Mouse (Mus musculus): ENCODE results near the gene Clec14a. TPM values are rescaled to one million over a fixed set of nuclear protein-coding genes. Genes with fewer than 3 reads are reported as not detected.

The Clec14a gene
- polyA plus RNA-seq, 1 experiment from 2014 or later, result 5.5 TPM

DNA sequence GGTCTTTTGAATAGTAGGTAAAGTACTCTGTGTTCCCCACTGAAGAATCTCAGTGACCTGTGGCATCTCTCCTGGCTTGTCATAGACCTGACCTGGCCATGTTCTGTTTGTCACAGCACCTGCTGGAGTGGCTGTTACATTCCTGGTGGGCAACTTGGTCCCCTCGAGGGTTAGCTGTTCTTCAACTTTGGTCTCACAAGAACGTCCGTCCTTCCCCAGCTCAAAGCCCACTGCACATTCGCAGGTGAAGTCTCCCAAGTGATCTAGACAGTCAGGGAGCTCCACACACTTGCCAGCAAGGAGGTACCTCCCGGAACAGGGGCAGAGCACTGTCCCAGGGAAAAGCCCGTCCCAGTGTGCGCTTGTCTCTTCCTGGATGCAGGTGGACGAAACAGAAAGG, 1.3 kb downstream of the Clec14a start:
- 37% methylated on average over 8 of the region's 8 CpGs for WGBS
- H3K27ac ChIP-seq (ENCODE audit: low read length), result no peak overlapping the region
- H3K27me3 ChIP-seq (ENCODE audit: control insufficient read depth, insufficient read depth, low read depth, low read length), result no peaks in the 10 kb centered on the region
- peak overlapping the region; percentile 55; the same call in 1 of the 2 replicates for H3K9ac ChIP-seq (ENCODE audit: low read depth, low read length)
- no peaks in the 10 kb centered on the region for H3K4me1 ChIP-seq (ENCODE audit: control insufficient read depth, insufficient read depth, low read length)
- H3K9me3 ChIP-seq (replicated peaks; ENCODE audit: control insufficient read depth, low read length, poor library complexity, severe bottlenecking), result no peaks in the 10 kb centered on the region
- H3K4me3 ChIP-seq (ENCODE audit: low read depth, low read length), result peak overlapping the region; percentile 38
- H3K36me3 ChIP-seq (ENCODE audit: control insufficient read depth, insufficient read depth, low read length), result no peaks in the 10 kb centered on the region
- peak overlapping the region; percentile 66 for H3K4me2 ChIP-seq (ENCODE audit: low read length)
- no peak for ATAC-seq

DNA sequence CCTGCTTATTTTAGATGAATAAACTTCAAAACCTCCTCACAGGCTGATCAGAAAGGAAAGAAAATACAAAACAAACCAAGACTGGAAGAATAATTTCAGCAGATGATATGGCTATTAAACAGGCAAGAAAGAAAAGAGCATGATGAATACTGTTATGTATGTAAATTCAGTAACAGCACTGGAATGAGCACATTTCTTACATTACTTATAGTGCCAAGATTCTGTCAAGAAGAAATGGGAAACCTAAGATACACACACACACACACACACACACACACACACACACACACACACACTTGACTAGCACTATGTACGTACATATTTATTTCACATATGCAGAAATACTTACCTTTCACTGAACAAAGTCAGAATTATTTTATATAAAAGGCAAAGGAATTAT, 17.2 kb downstream of the Clec14a start:
- Histone ChIP-seq H3K9me3 (replicated peaks; ENCODE audit: control insufficient read depth, low read length, poor library complexity, severe bottlenecking) (peaks cover 5% of the 10 kb centered on the region; the same call in 1 of the 2 replicates), H3K27me3 (ENCODE audit: control insufficient read depth, insufficient read depth, low read depth, low read length) (no peaks in the 10 kb centered on the region), H3K4me3 (ENCODE audit: low read depth, low read length) (no peak overlapping the region), H3K4me1 (ENCODE audit: control insufficient read depth, insufficient read depth, low read length) (no peaks in the 10 kb centered on the region), H3K36me3 (ENCODE audit: control insufficient read depth, insufficient read depth, low read length) (no peaks in the 10 kb centered on the region), H3K4me2 (ENCODE audit: low read length) (no peak overlapping the region), H3K9ac (ENCODE audit: low read depth, low read length) (no peak overlapping the region), H3K27ac (ENCODE audit: low read length) (no peak overlapping the region)
- 95% methylated on average over 1 of the region's 1 CpGs for WGBS
- no peak for ATAC-seq

DNA sequence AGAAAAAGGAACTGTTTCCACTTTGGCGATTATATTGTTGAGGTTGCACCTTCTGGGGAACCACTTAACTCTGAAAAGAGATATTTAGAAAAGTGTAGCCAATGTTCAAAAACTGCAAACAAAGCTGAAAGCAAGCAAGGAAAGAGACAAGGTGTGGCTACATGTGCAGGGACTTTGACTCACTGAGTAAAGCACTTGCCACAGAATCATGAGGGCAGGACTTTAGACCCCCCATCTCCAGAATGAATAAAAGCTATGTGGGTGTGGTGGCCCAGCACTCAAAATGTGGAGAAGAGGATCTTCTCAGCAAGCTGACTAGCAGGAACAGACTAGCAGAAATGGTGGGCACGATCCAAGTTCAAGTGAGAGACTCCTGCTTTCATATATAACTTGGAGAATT, 36.6 kb downstream of the Clec14a start:
- WGBS, result 87% methylated on average over 2 of the region's 2 CpGs

DNA sequence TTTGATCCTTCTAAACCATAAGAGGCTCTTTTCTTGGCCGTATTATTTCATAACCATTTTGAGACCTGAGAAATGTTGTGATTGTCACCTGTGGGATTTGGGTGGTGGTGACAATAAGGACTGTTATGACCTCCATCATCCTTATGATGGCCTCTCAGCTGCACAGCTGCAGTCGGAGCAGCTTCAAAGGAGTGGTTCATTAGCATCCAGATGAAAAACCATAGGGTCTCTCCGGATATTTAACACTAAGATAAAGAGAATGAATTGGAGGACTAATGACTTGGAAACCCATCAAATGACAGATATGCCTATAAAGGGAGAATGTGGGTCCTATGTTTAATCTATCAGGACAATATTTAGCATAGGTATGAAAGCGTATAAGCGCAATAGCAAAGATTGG, 43.4 kb downstream of the Clec14a start:
- H3K27ac ChIP-seq (ENCODE audit: low read length), result no peak overlapping the region
- no peak overlapping the region for H3K4me2 ChIP-seq (ENCODE audit: low read length)
- no peak overlapping the region for H3K9ac ChIP-seq (ENCODE audit: low read depth, low read length)
- H3K4me1 ChIP-seq (ENCODE audit: control insufficient read depth, insufficient read depth, low read length), result no peaks in the 10 kb centered on the region
- WGBS, result 73% methylated on average over 5 of the region's 5 CpGs
- no peaks in the 10 kb centered on the region for H3K36me3 ChIP-seq (ENCODE audit: control insufficient read depth, insufficient read depth, low read length)
- H3K27me3 ChIP-seq (ENCODE audit: control insufficient read depth, insufficient read depth, low read depth, low read length), result no peaks in the 10 kb centered on the region
- ATAC-seq, result no peak
- H3K9me3 ChIP-seq (replicated peaks; ENCODE audit: control insufficient read depth, low read length, poor library complexity, severe bottlenecking), result no peaks in the 10 kb centered on the region
- no peak overlapping the region for H3K4me3 ChIP-seq (ENCODE audit: low read depth, low read length)

More for the DNA sequence above, 36.6 kb downstream of the Clec14a start:
- Histone ChIP-seq H3K9ac (ENCODE audit: low read depth, low read length) (no peak overlapping the region), H3K27me3 (ENCODE audit: control insufficient read depth, insufficient read depth, low read depth, low read length) (no peaks in the 10 kb centered on the region), H3K4me1 (ENCODE audit: control insufficient read depth, insufficient read depth, low read length) (no peaks in the 10 kb centered on the region), H3K27ac (ENCODE audit: low read length) (no peak overlapping the region), H3K9me3 (replicated peaks; ENCODE audit: control insufficient read depth, low read length, poor library complexity, severe bottlenecking) (no peaks in the 10 kb centered on the region), H3K4me2 (ENCODE audit: low read length) (no peak overlapping the region), H3K36me3 (ENCODE audit: control insufficient read depth, insufficient read depth, low read length) (no peaks in the 10 kb centered on the region), H3K4me3 (ENCODE audit: low read depth, low read length) (no peak overlapping the region)
- ATAC-seq, result no peak

DNA sequence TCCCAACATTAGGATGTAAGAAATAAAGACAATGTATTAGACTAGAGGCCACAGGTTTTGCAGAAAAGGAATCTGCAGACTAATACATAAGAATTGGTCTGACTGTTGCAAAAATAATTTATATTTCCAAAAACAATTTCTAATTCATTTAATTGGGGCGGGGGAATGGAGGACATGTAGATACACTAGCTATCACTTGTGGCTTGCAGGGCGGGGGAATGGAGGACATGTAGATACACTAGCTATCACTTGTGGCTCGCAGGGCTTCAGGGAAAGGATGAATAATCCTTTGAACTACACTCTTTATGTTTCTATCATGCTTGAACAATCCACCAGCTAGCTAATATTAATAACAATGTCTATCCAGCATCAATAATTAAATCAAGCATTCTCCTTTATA, 50.0 kb downstream of the Clec14a start:
- H3K27ac ChIP-seq (ENCODE audit: low read length), result no peak overlapping the region
- H3K4me2 ChIP-seq (ENCODE audit: low read length), result no peak overlapping the region
- H3K9me3 ChIP-seq (replicated peaks; ENCODE audit: control insufficient read depth, low read length, poor library complexity, severe bottlenecking), result no peaks in the 10 kb centered on the region
- H3K9ac ChIP-seq (ENCODE audit: low read depth, low read length), result no peak overlapping the region
- 82% methylated on average over 3 of the region's 3 CpGs for WGBS
- ATAC-seq, result no peak
- H3K27me3 ChIP-seq (ENCODE audit: control insufficient read depth, insufficient read depth, low read depth, low read length), result no peaks in the 10 kb centered on the region
- H3K4me3 ChIP-seq (ENCODE audit: low read depth, low read length), result no peak overlapping the region
- no peaks in the 10 kb centered on the region for H3K36me3 ChIP-seq (ENCODE audit: control insufficient read depth, insufficient read depth, low read length)
- peaks cover 4% of the 10 kb centered on the region for H3K4me1 ChIP-seq (ENCODE audit: control insufficient read depth, insufficient read depth, low read length)

DNA sequence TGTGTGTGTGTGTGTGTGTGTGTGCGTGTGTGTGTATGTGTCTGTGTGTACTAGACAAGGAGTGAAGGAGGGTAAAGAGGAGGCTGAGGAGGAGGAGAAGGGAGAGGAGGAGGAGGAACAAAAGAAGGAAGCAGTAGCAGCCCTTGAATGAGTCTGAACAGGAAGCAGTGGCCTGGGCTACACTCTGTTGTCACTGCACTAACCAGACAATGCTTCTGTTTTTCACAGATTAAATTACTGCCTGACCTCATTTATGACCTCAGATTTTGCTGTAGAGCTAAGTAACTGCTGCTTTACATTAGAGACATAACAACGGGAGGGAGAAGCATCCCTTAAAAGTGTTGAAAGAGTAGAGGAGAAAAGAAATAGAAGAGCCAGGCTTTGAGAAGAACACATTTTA, 52.9 kb downstream of the Clec14a start:
- H3K9ac ChIP-seq (ENCODE audit: low read depth, low read length), result no peak overlapping the region
- peak overlapping the region; percentile 25; the same call in 1 of the 2 replicates for H3K4me2 ChIP-seq (ENCODE audit: low read length)
- no peak for ATAC-seq
- no peaks in the 10 kb centered on the region for H3K36me3 ChIP-seq (ENCODE audit: control insufficient read depth, insufficient read depth, low read length)
- H3K27me3 ChIP-seq (ENCODE audit: control insufficient read depth, insufficient read depth, low read depth, low read length), result no peaks in the 10 kb centered on the region
- WGBS, result 61% methylated on average over 2 of the region's 2 CpGs
- peaks cover 8% of the 10 kb centered on the region for H3K4me1 ChIP-seq (ENCODE audit: control insufficient read depth, insufficient read depth, low read length)
- H3K27ac ChIP-seq (ENCODE audit: low read length), result no peak overlapping the region
- H3K4me3 ChIP-seq (ENCODE audit: low read depth, low read length), result no peak overlapping the region
- no peaks in the 10 kb centered on the region for H3K9me3 ChIP-seq (replicated peaks; ENCODE audit: control insufficient read depth, low read length, poor library complexity, severe bottlenecking)

Other genes starting within 250 kb of the Clec14a start
- 14.1 and 15.7 TPM in 2 replicates for gene Sstr1, start 57.5 kb downstream of the Clec14a start, polyA plus RNA-seq (2015; fragmentation: Nextera tagmentation; extraction: Ambion mirVana)